Mouse (Mus musculus) gastrocnemius, postnatal 14 days (tissue): ENCODE data around the gene Kcnip4. TPM values are rescaled to one million over a fixed set of nuclear protein-coding genes. Genes with fewer than 3 reads are reported as not detected.

Experiments used
- DNase-seq: peaks from one replicate; pipeline ENCODE4 v3.0.0; 2021; ENCODE audit warnings: mixed read lengths
- intact Hi-C: fragments of 180-260 bp; cut with DNase I; formaldehyde crosslinking; loops from one replicate; pipeline ENCODE4 v1.15.1; 2025; ENCODE audit warnings: low total_unique reads
- total RNA-seq, 2 experiments: library from RNA; stranded (reverse); gene quantifications; 2 replicates each; pipeline ENCODE4 v1.2.3; 2021

The Kcnip4 gene
- total RNA-seq, 2 experiments from 2014 or later, result 0.27 to 0.31 TPM

- intact Hi-C loops, result loop anchor here (5.0 kb wide), 1 partner anchor 593 kb away; no protein-coding TSS in a partner anchor
These were observed 155.9 kb downstream of the Kcnip4 start for GRCm38 (mm10) chr5:49368636-49369423.

DNA sequence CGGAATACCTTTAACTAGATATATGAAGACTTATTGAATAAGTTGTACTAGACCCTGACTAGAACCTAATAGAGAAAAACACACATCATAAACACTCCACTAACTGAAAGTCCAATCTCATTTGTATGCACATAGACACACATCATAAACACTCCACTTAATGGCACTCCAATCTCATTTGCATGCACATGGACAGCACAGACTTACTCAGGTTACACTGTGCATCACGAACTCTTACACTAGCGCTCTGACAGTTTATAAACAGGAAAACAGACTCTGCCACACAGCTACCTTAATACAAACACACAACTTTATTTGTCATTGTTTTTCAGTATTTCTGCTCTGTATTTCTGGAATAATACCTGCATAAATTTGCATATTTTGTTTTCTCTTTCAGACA, 168.3 kb downstream of the Kcnip4 start:
- intact Hi-C loops, result no loop called here
- no peak for DNase-seq

More at GRCm38 (mm10) chr5:49368636-49369423, 155.9 kb downstream of the Kcnip4 start:
- DNase-seq, result no peak

GRCm38 (mm10) chr5:49352061-49352460, 172.6 kb downstream of the Kcnip4 start:
- intact Hi-C loops, result loop anchor here (5.0 kb wide), 1 partner anchor 265 kb away; no protein-coding TSS in a partner anchor
- DNase-seq, result no peak

DNA sequence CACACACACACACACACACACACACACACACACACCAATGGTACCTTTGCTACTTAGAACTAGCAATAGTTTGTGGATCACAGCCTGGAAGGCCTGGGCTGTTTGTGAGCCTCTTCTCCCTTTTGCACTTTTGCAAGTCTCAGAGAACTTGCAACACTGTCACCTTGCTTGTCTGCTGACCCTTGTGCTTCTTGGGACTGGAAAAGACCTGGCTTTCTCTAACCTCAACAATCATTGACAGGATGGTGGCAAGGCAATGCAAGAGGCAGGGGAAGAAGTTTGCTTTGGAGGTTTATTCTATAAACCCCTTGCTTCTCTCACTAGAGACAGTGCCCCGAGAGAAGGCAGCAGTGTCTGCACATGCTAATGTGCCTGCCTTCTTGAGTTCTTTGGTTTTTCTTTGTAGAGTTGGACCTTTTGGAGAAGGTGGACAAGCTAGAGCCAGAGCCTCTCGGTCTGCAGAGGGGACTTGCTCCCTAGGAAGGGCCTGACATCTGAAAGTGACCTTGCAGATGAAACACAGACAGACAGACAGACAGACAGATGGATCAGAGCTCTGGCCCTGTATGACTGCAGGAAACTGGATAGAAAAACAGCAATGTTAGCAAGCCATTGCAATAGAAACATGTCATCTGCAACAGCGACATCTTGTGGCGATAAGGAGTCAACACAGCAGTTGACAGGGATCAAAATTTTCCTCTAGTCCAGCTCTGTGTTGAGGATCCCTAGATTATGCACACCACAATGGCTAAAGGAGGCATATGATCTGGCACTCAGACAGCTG, 174.4 kb downstream of the Kcnip4 start:
- intact Hi-C loops, result loop anchor here (5.0 kb wide), 1 partner anchor 263 kb away; no protein-coding TSS in a partner anchor
- peak; percentile 6 for DNase-seq

DNA sequence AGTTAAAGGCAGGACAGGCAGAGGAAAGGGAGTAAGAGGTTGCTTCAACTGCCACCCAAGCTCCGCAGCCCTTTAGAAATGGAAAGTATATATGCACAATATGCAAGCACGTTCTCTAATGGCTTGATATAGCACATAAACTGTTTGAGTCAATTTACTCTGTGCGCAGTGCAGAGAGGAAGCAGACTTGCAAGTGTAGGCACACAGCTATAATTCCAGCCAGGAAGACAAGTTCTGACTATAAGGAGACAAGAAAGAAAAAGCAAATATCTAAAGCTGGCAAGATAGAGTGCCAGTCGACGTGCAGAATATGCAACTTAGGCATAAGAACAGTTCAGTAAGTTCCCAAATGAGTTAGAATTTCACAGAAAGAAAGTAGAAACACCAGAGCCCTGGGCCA, 175.2 kb downstream of the Kcnip4 start:
- intact Hi-C loops, result no loop called here
- DNase-seq, result no peak

DNA sequence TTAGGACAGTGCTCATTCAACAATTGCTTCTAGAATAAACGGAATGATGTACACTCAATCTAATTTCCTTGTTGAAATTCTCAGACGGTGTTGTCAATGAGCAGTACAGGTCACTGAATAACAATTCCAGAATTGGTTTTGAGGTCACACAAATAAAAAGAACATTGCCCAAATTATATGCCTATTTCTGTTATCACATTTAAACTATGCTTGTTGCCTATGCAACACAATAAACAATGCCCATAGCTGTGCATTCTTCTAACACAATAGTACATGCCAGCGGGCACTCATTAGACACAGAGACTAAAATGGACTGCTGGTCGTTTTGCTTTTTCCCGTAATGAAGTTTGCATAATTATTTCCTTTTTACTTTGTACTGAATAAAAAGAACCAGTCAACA, 176.2 kb downstream of the Kcnip4 start:
- intact Hi-C loops, result no loop called here
- DNase-seq, result no peak

- intact Hi-C loops, result no loop called here
- DNase-seq, result no peak
These were observed 180.1 kb downstream of the Kcnip4 start for GRCm38 (mm10) chr5:49344606-49345005.

GRCm38 (mm10) chr5:49337164-49337563, 187.5 kb downstream of the Kcnip4 start:
- intact Hi-C loops, result no loop called here
- no peak for DNase-seq

DNA sequence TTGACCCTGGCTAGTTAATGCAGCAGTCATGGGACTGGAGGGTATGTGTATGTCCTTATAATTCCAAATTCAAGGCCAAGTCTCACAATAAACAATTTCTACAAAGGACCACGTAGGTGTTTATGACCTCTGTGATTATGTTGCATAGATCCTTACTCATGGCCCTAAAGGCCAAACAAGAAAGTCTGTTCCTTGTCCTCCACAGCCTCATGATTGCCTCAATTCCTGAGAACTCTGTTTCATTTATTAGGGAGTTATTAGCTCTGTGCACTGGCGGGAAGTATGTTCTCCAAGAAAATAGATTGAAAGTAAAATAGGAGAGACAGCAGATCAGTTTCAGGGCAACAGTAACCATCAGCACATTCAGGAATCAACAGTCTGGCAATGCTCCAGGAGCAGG, 191.6 kb downstream of the Kcnip4 start:
- intact Hi-C loops, result no loop called here
- DNase-seq, result no peak

- DNase-seq, result no peak
- intact Hi-C loops, result no loop called here
These were observed 195.7 kb downstream of the Kcnip4 start for GRCm38 (mm10) chr5:49329023-49329422.

DNA sequence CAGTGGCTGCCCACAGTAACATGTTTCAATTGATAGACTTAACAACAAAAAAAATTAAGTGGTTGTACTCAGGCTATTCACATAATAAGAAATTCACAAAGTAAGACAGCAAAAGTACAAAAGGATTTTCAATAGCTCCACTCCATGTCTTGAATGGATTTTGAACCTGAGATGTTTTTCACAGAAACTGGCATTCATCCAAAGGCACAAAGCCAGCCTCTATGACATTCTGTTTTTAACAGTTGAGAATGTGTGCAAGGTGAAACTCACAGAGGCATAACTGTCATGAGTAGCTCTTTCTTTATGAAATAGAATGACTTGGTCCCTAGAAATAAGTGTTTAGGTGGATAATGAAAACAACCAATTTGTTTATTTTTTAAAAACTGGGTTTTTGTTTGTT, 206.0 kb downstream of the Kcnip4 start:
- intact Hi-C loops, result no loop called here
- no peak for DNase-seq

GRCm38 (mm10) chr5:49317869-49318268, 206.8 kb downstream of the Kcnip4 start:
- intact Hi-C loops, result no loop called here
- no peak for DNase-seq

DNA sequence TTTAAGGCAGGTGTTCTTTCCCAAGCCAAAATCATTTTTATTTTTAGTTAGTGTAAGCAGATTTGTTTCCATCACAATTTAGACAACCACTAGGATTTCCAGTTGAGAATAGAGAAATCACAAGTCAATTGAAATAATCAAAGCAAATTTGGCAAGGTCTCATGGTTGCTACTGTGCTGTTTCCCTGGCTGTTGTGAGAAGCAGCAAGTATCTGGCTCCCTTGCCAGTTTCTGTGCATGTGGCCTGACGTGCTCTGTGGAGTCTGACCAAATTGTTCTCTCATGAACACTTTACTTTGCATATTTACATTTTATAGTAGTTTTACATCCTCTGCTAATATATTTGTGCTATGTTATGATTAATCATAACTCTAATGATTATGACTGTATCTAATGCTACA, 217.9 kb downstream of the Kcnip4 start:
- intact Hi-C loops, result no loop called here
- DNase-seq, result no peak

DNA sequence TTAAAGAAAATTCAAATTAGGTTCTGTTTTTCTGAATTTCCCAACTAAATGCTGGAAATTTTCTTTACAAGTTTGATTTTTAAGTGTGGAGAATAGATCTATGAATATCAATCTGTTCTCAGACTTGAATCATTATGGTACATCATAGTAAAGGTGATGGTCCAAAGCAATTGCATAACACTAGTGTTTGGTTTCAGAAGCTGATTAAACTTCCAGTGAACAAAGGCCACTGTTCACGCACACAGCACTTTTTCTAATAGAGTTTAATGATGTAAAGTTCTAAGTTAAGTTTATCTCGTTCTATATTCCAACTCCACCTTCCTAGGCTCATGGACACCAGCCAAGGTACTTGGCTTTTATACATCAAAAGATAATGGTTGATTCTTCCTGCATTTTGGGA, 219.4 kb downstream of the Kcnip4 start:
- intact Hi-C loops, result no loop called here
- no peak for DNase-seq

- no peak for DNase-seq
- intact Hi-C loops, result no loop called here
These were observed 226.1 kb downstream of the Kcnip4 start for GRCm38 (mm10) chr5:49298654-49299053.

GRCm38 (mm10) chr5:49292421-49292820, 232.3 kb downstream of the Kcnip4 start:
- intact Hi-C loops, result no loop called here

GRCm38 (mm10) chr5:49291801-49292200, 232.9 kb downstream of the Kcnip4 start:
- intact Hi-C loops, result no loop called here
- no peak for DNase-seq

More at GRCm38 (mm10) chr5:49292421-49292820, 232.3 kb downstream of the Kcnip4 start:
- DNase-seq, result no peak

GRCm38 (mm10) chr5:49285455-49286135, 239.1 kb downstream of the Kcnip4 start:
- no peak for DNase-seq
- intact Hi-C loops, result no loop called here

- intact Hi-C loops, result no loop called here
- no peak for DNase-seq
These were observed 239.9 kb downstream of the Kcnip4 start for GRCm38 (mm10) chr5:49284776-49285175.

- no peak for DNase-seq
- intact Hi-C loops, result no loop called here
These were observed 241.3 kb downstream of the Kcnip4 start for GRCm38 (mm10) chr5:49283403-49283802.
